Mouse (Mus musculus): ENCODE data around the gene Olfr1350. TPM values are rescaled to one million over a fixed set of nuclear protein-coding genes. Genes with fewer than 3 reads are reported as not detected.
"Not testable (repeated sequence)": the region's sequence is repeated elsewhere in the genome, so short reads cannot be mapped to it uniquely, and the experiment has no call there.

The Olfr1350 gene
- polyA plus RNA-seq (2012; rRNA removed): not detected in 2 replicates

- DNase-seq: no peak
- no peak within 1 kb of the TSS for H3K4me3 ChIP-seq (replicated peaks; ENCODE audit: extremely low read depth, low read depth, low read length)
- no peak for TF ChIP-seq POLR2A (IDR thresholded peaks at IDR 0.05; ENCODE audit: borderline replicate concordance, extremely low read depth, low read depth, low read length)
- no peak for TF ChIP-seq CTCF (IDR thresholded peaks at IDR 0.05; ENCODE audit: insufficient read depth, low read length)
These were observed at the start of gene Olfr1350 for GRCm38 (mm10) chr7:6564541-6564940. TSS of gene Olfr1350 (plus strand) at chr7:6564841.

GRCm38 (mm10) chr7:6521666-6522065, 43.0 kb upstream of the Olfr1350 start:
- Histone ChIP-seq H3K4me3 (replicated peaks; ENCODE audit: extremely low read depth, low read depth, low read length) (no peak overlapping the region), H3K4me1 (ENCODE audit: control insufficient read depth, insufficient read depth, low read length) (no peaks in the 10 kb centered on the region)
- TF ChIP-seq POLR2A (IDR thresholded peaks at IDR 0.05; ENCODE audit: borderline replicate concordance, extremely low read depth, low read depth, low read length) (no peak), CTCF (IDR thresholded peaks at IDR 0.05; ENCODE audit: insufficient read depth, low read length) (no peak)
- 20% methylated on average over 1 of the region's 1 CpGs for WGBS
- DNase-seq: no peak

More at GRCm38 (mm10) chr7:6564541-6564940, at the start of gene Olfr1350:
- no peaks in the 10 kb centered on the region for H3K4me1 ChIP-seq (ENCODE audit: control insufficient read depth, insufficient read depth, low read length)

GRCm38 (mm10) chr7:6522850-6523249, 41.8 kb upstream of the Olfr1350 start, which contains the start of gene Olfr1349:
TSS of gene Olfr1349 (minus strand) at chr7:6522950.
- H3K4me1 ChIP-seq (ENCODE audit: control insufficient read depth, insufficient read depth, low read length): no peaks in the 10 kb centered on the region
- TF ChIP-seq POLR2A (IDR thresholded peaks at IDR 0.05; ENCODE audit: borderline replicate concordance, extremely low read depth, low read depth, low read length) (no peak), CTCF (IDR thresholded peaks at IDR 0.05; ENCODE audit: insufficient read depth, low read length) (no peak)
- no peak within 1 kb of the TSS for H3K4me3 ChIP-seq (replicated peaks; ENCODE audit: extremely low read depth, low read depth, low read length)
- 77% methylated on average over 5 of the region's 5 CpGs for WGBS
- no peak for DNase-seq

- Histone ChIP-seq H3K4me1 (ENCODE audit: control insufficient read depth, insufficient read depth, low read length) (no peaks in the 10 kb centered on the region), H3K4me3 (replicated peaks; ENCODE audit: extremely low read depth, low read depth, low read length) (no peak overlapping the region)
- no peak for DNase-seq
- 49% methylated on average over 3 of the region's 3 CpGs for WGBS
- TF ChIP-seq CTCF (IDR thresholded peaks at IDR 0.05; ENCODE audit: insufficient read depth, low read length): no peak
- no peak for TF ChIP-seq POLR2A (IDR thresholded peaks at IDR 0.05; ENCODE audit: borderline replicate concordance, extremely low read depth, low read depth, low read length)
These were observed 39.6 kb upstream of the Olfr1350 start for GRCm38 (mm10) chr7:6525001-6525400.

GRCm38 (mm10) chr7:6526141-6526540, 38.5 kb upstream of the Olfr1350 start:
- WGBS: 62% methylated on average over 5 of the region's 5 CpGs
- DNase-seq: no peak
- TF ChIP-seq CTCF (IDR thresholded peaks at IDR 0.05; ENCODE audit: insufficient read depth, low read length) (no peak), POLR2A (IDR thresholded peaks at IDR 0.05; ENCODE audit: borderline replicate concordance, extremely low read depth, low read depth, low read length) (no peak)
- Histone ChIP-seq H3K4me1 (ENCODE audit: control insufficient read depth, insufficient read depth, low read length) (no peaks in the 10 kb centered on the region), H3K4me3 (replicated peaks; ENCODE audit: extremely low read depth, low read depth, low read length) (no peak overlapping the region)

- H3K4me1 ChIP-seq (ENCODE audit: control insufficient read depth, insufficient read depth, low read length): no peaks in the 10 kb centered on the region
- TF ChIP-seq CTCF (IDR thresholded peaks at IDR 0.05; ENCODE audit: insufficient read depth, low read length) (no peak), POLR2A (IDR thresholded peaks at IDR 0.05; ENCODE audit: borderline replicate concordance, extremely low read depth, low read depth, low read length) (no peak)
- WGBS: 52% methylated on average over 8 of the region's 8 CpGs
- DNase-seq: no peak
- H3K4me3 ChIP-seq (replicated peaks; ENCODE audit: extremely low read depth, low read depth, low read length): no peak overlapping the region
These were observed 21.6 kb downstream of the Olfr1350 start for GRCm38 (mm10) chr7:6586096-6586759.

GRCm38 (mm10) chr7:6588766-6589165, 24.1 kb downstream of the Olfr1350 start:
- DNase-seq: not testable (repeated sequence)
- WGBS: 80% methylated on average over 13 of the region's 13 CpGs

GRCm38 (mm10) chr7:6603331-6603730, 38.7 kb downstream of the Olfr1350 start:
- no peak for TF ChIP-seq CTCF (IDR thresholded peaks at IDR 0.05; ENCODE audit: insufficient read depth, low read length)
- no peak for TF ChIP-seq POLR2A (IDR thresholded peaks at IDR 0.05; ENCODE audit: borderline replicate concordance, extremely low read depth, low read depth, low read length)
- no peaks in the 10 kb centered on the region for H3K4me1 ChIP-seq (ENCODE audit: control insufficient read depth, insufficient read depth, low read length)
- DNase-seq: no peak
- no peak overlapping the region for H3K4me3 ChIP-seq (replicated peaks; ENCODE audit: extremely low read depth, low read depth, low read length)
- 82% methylated on average over 9 of the region's 9 CpGs for WGBS

More at GRCm38 (mm10) chr7:6588766-6589165, 24.1 kb downstream of the Olfr1350 start:
- H3K4me3 ChIP-seq (replicated peaks; ENCODE audit: extremely low read depth, low read depth, low read length); H3K4me1 ChIP-seq (ENCODE audit: control insufficient read depth, insufficient read depth, low read length): not testable (repeated sequence)

Other genes with a start within 250 kb of the Olfr1350 start
- 0.42 and 0.76 TPM in 2 replicates for gene Zfp583, start 233.6 kb upstream of the Olfr1350 start, polyA plus RNA-seq (2012; rRNA removed)
- 0.07 and 0.21 TPM in 2 replicates for gene Gm3854, start 221.1 kb upstream of the Olfr1350 start, polyA plus RNA-seq (2012; rRNA removed)
- 0.35 and 0.59 TPM in 2 replicates for gene Zfp78, start 201.6 kb upstream of the Olfr1350 start, polyA plus RNA-seq (2012; rRNA removed)
- 2.0 and 3.9 TPM in 2 replicates for gene Zfp28, start 181.5 kb upstream of the Olfr1350 start, polyA plus RNA-seq (2012; rRNA removed)
- gene Smim17, start 166.1 kb upstream of the Olfr1350 start, polyA plus RNA-seq (2012; rRNA removed): not detected in 2 replicates
- gene Gm20715, start 154.6 kb upstream of the Olfr1350 start, polyA plus RNA-seq (2012; rRNA removed): 0.03 TPM in 1 of 2 replicates, not detected in the other
- not detected in 2 replicates for gene Olfr1344, start 126.2 kb upstream of the Olfr1350 start, polyA plus RNA-seq (2012; rRNA removed)
- gene Olfr1336, start 108.7 kb upstream of the Olfr1350 start, polyA plus RNA-seq (2012; rRNA removed): not detected in 2 replicates
- not detected in 2 replicates for gene Olfr1346, start 97.7 kb upstream of the Olfr1350 start, polyA plus RNA-seq (2012; rRNA removed)
- not detected in 2 replicates for gene Olfr5, start 77.9 kb upstream of the Olfr1350 start, polyA plus RNA-seq (2012; rRNA removed)
- gene Olfr1347, start 65.1 kb upstream of the Olfr1350 start, polyA plus RNA-seq (2012; rRNA removed): not detected in 2 replicates
- gene Olfr1348, start 56.1 kb upstream of the Olfr1350 start, polyA plus RNA-seq (2012; rRNA removed): not detected in 2 replicates
- not detected in 2 replicates for gene Olfr1349, start 41.9 kb upstream of the Olfr1350 start, polyA plus RNA-seq (2012; rRNA removed)
- gene Zim1, start 131.6 kb downstream of the Olfr1350 start, polyA plus RNA-seq (2012; rRNA removed): 0.17 and 0.66 TPM in 2 replicates
- 3.1 and 5.4 TPM in 2 replicates for gene Peg3, start 165.6 kb downstream of the Olfr1350 start, polyA plus RNA-seq (2012; rRNA removed)
- gene Usp29, start 165.7 kb downstream of the Olfr1350 start, polyA plus RNA-seq (2012; rRNA removed): 0.04 TPM in 1 of 2 replicates, not detected in the other